Mouse (Mus musculus) spleen, adult 2 months (tissue): ENCODE results near the gene C1ql2.

Source experiments
- CTCF ChIP-seq: fragments of 200-500 bp; IDR thresholded peaks from 2 replicates; pipeline ENCODE4 v1.5.1; 2011; ENCODE audit warnings: mild to moderate bottlenecking, inconsistent platforms; ENCODE audit not compliant: insufficient read depth, insufficient read length, insufficient replicate concordance; ENCODE audit errors: extremely low read depth
- POLR2A ChIP-seq: fragments of 200-500 bp; IDR thresholded peaks from 2 replicates; pipeline ENCODE4 v1.6.1; 2011; ENCODE audit warnings: low read depth, low read length, inconsistent platforms

DNA sequence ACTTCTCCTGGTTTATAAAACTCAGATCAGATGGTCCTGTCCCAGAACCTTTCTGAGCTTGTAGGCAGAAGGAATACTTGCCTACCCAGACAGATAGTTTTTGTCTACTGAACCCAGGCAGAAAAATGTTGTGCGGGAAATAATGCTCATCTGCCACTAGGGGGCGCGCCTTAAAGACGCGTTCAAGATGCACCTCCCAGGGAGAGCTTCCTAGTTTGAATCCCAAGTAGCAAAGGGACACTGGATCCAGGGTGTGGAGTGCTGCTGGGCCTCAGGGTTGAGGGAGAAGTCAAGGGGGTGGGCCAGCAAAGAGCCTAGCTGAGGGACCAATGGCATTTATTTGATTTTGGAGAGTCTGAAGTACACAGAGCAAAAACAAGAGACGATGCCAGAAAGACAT lies 12.7 kb upstream of the C1ql2 start:
- TF ChIP-seq CTCF (peak; percentile 53; the same call in 1 of the 2 replicates), POLR2A (no peak)
